Mouse (Mus musculus): ENCODE data around the gene Pxdn.

GRCm38 (mm10) chr12:29980076-29980475 is 42.7 kb downstream of the Pxdn start:
- TF ChIP-seq CTCF (conservative IDR thresholded peaks at IDR 0.05 in 1 of 2, IDR thresholded peaks at IDR 0.05 in 1 of 2; ENCODE audit: low read depth in 2 of 2, low read length in 2 of 2), result no peak
- TF ChIP-seq POLR2A (IDR thresholded peaks at IDR 0.05; ENCODE audit: low read depth, low read length), result no peak
- no peak for TF ChIP-seq HCFC1 (IDR thresholded peaks at IDR 0.05; ENCODE audit: low read depth, low read length)
- no peak for TF ChIP-seq EP300 (IDR thresholded peaks at IDR 0.05; ENCODE audit: low read length)
- no peak for TF ChIP-seq TCF12 (IDR thresholded peaks at IDR 0.05; ENCODE audit: low read depth, low read length)
- no peak for TF ChIP-seq MAZ (IDR thresholded peaks at IDR 0.05; ENCODE audit: low read depth, low read length)
- TF ChIP-seq ZC3H11A (IDR thresholded peaks at IDR 0.05; ENCODE audit: low read depth, low read length), result no peak
- no peak for TF ChIP-seq ZNF384 (IDR thresholded peaks at IDR 0.05; ENCODE audit: low read depth, low read length)
- TF ChIP-seq NELFE (IDR thresholded peaks at IDR 0.05; ENCODE audit: low read depth, low read length), result no peak
- TF ChIP-seq TBP (conservative IDR thresholded peaks at IDR 0.05; ENCODE audit: low read depth, low read length), result no peak
- TF ChIP-seq USF1 (IDR thresholded peaks at IDR 0.05; ENCODE audit: low read depth, low read length), result no peak
- TF ChIP-seq NRF1 (IDR thresholded peaks at IDR 0.05; ENCODE audit: low read depth, low read length), result no peak

Data from CH12.LX (cell line).